Mouse (Mus musculus) lung, adult 2 months (tissue): Measurements from ENCODE around the gene Sirt3. TPM values are rescaled to one million over a fixed set of nuclear protein-coding genes. Genes with fewer than 3 reads are reported as not detected.

ENCODE experiments used
- DNase-seq: peaks from one replicate; pipeline ENCODE4 v3.0.0; 2022
- H3K4me1 ChIP-seq: fragments of 200-500 bp; 2 replicates; pipeline ENCODE4 v1.6.1; 2011; ENCODE audit warnings: low read length; ENCODE audit not compliant: control insufficient read depth, insufficient read depth
- H3K4me3 ChIP-seq: fragments of 200-500 bp; replicated peaks from 2 replicates; pipeline ENCODE3; 2011; ENCODE audit warnings: low read depth, mild to moderate bottlenecking, control low read depth, low read length; ENCODE audit errors: extremely low read depth
- CTCF ChIP-seq: fragments of 200-500 bp; IDR thresholded peaks from 2 replicates; pipeline ENCODE4 v1.5.1; 2011; ENCODE audit warnings: mild to moderate bottlenecking, low read length, control low read depth; ENCODE audit not compliant: insufficient read depth
- POLR2A ChIP-seq: fragments of 200-500 bp; IDR thresholded peaks from 2 replicates; pipeline ENCODE4 v1.6.1; 2011; ENCODE audit warnings: low read depth, mild to moderate bottlenecking, control low read depth, low read length, borderline replicate concordance; ENCODE audit errors: extremely low read depth
- WGBS: fragments of 180-500 bp; shearing (Covaris S2); methylation state at CpG from one replicate; pipeline ENCODE4 v1.1.7; 2018; 5-methylcytosine and 5-hydroxymethylcytosine counted together
- polyA plus RNA-seq: library from polyadenylated mRNA; depleted of rRNA; stranded (reverse); fragments of >200 nt; gene quantifications from 2 replicates; pipeline ENCODE4 v1.2.3, GENCODE M21; 2012

Gene Sirt3
- polyA plus RNA-seq, 1 experiment = 27.0 TPM

- TF ChIP-seq CTCF = peak; percentile 93
- no peak for TF ChIP-seq POLR2A
These were observed 37.0 kb downstream of the Sirt3 start, which contains the start of gene Scgb1c1 for GRCm38 (mm10) chr7:140844905-140845665. Gene Scgb1c1, plus strand, starts transcription at chr7:140845547.

GRCm38 (mm10) chr7:140843806-140844205 is 38.3 kb downstream of the Sirt3 start:
- Histone ChIP-seq H3K4me3 (no peak overlapping the region), H3K4me1 (peaks cover 3% of the 10 kb centered on the region; the same call in 1 of the 2 replicates)
- no peak for DNase-seq
- TF ChIP-seq POLR2A = no peak
- TF ChIP-seq CTCF = no peak
- WGBS = 67% methylated on average over 7 of the region's 7 CpGs

More at GRCm38 (mm10) chr7:140844905-140845665, 37.0 kb downstream of the Sirt3 start, which contains the start of gene Scgb1c1:
- WGBS = 19% methylated on average over 14 of the region's 14 CpGs
- Histone ChIP-seq H3K4me1 (peaks cover 3% of the 10 kb centered on the region; the same call in 1 of the 2 replicates), H3K4me3 (no peak within 1 kb of the TSS)
- DNase-seq = peak; percentile 92

GRCm38 (mm10) chr7:140840750-140841735 is 41.1 kb downstream of the Sirt3 start:
- no peak for DNase-seq
- Histone ChIP-seq H3K4me3 (no peak overlapping the region), H3K4me1 (peaks cover 3% of the 10 kb centered on the region; the same call in 1 of the 2 replicates)
- 29% methylated on average over 19 of the region's 19 CpGs for WGBS
- TF ChIP-seq POLR2A (no peak), CTCF (no peak)

- no peak for DNase-seq
- 59% methylated on average over 5 of the region's 5 CpGs for WGBS
- Histone ChIP-seq H3K4me1 (0 out of 2 replicates have a peak, but pooled peaks cover 3% of the 10 kb centered on the region), H3K4me3 (no peak overlapping the region)
- TF ChIP-seq CTCF (no peak), POLR2A (no peak)
These were observed 42.6 kb downstream of the Sirt3 start for GRCm38 (mm10) chr7:140839556-140839955.

GRCm38 (mm10) chr7:140836243-140837115 is 45.6 kb downstream of the Sirt3 start:
- Histone ChIP-seq H3K4me1 (0 out of 2 replicates have a peak, but pooled peaks cover 3% of the 10 kb centered on the region), H3K4me3 (no peak overlapping the region)
- TF ChIP-seq POLR2A = no peak
- TF ChIP-seq CTCF = no peak
- DNase-seq = no peak
- 81% methylated on average over 9 of the region's 9 CpGs for WGBS

- H3K4me3 ChIP-seq = peak overlapping the region; percentile 20
- 73% methylated on average over 2 of the region's 2 CpGs for WGBS
- DNase-seq = no peak
- H3K4me1 ChIP-seq = no peaks in the 10 kb centered on the region
- TF ChIP-seq CTCF (no peak), POLR2A (no peak)
These were observed 46.4 kb downstream of the Sirt3 start for GRCm38 (mm10) chr7:140835758-140836087.

GRCm38 (mm10) chr7:140834968-140835757 is 46.9 kb downstream of the Sirt3 start, which contains the start of gene Urah:
Gene Urah, plus strand, starts transcription at chr7:140835018.
- 43% methylated on average over 20 of the region's 20 CpGs for WGBS
- TF ChIP-seq POLR2A = no peak
- TF ChIP-seq CTCF = no peak
- H3K4me3 ChIP-seq = peak within 1 kb of the TSS; percentile 20
- H3K4me1 ChIP-seq = no peaks in the 10 kb centered on the region
- DNase-seq = peak; percentile 52

- Histone ChIP-seq H3K4me3 (no peak overlapping the region), H3K4me1 (no peaks in the 10 kb centered on the region)
- DNase-seq = no peak
- 84% methylated on average over 4 of the region's 4 CpGs for WGBS
- no peak for TF ChIP-seq CTCF
- no peak for TF ChIP-seq POLR2A
These were observed 48.8 kb downstream of the Sirt3 start for GRCm38 (mm10) chr7:140833341-140833740.
